Mouse (Mus musculus): ENCODE measurements around the gene Gm16368.
"Not testable (repeated sequence)": the region's sequence is repeated elsewhere in the genome, so short reads cannot be mapped to it uniquely, and the experiment has no call there.

Gm16368 gene

GRCm38 (mm10) chr12:88083397-88083796 lies at the start of gene Gm16368:
Gene Gm16368, plus strand, starts transcription at chr12:88083697.
- not testable (repeated sequence) for DNase-seq (ENCODE audit: low read depth, low spot score)

DNA sequence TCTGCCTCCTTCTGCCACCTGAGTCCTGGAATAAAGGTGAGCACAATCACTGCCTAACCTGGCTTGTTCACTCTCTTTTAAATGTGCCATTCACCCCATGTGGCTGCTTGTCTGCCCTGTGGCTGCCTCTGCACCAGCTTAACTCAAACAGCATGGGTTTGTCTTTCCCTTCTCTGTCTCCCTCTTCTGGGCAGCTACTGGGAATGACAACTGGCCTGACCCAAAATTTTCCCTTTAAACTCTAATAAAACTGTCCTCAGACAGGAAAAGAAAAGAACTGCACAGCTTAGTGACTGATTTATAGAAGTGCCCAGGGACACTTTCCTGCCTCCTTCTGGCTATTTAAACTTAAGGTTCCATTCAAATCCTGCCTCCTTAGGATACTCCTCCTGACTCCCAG lies 44.4 kb upstream of the Gm16368 start:
- not testable (repeated sequence) for DNase-seq (ENCODE audit: low read depth, low spot score)

- DNase-seq (ENCODE audit: low read depth, low spot score) = not testable (repeated sequence)
Observed at GRCm38 (mm10) chr12:88039703-88040102, 43.8 kb upstream of the Gm16368 start.

GRCm38 (mm10) chr12:88045226-88045625 lies 38.3 kb upstream of the Gm16368 start:
- DNase-seq (ENCODE audit: low read depth, low spot score) = not testable (repeated sequence)

Measured in 3T3-L1 (cell line).